Mouse (Mus musculus) mouse embryonic stem cell (cell line): ENCODE results near the gene Ephb4.

Experiments used
- in situ Hi-C, 2 experiments: fragments of 300-500 bp; cut with MboI; formaldehyde crosslinking; loops; 1 replicate in 1 of 2; 3 replicates in 1 of 2; pipeline ENCODE4 v1.14.3; 2019 to 2020; ENCODE audit warnings: low sequenced_read_pairs in 2 of 2, low pct_unique_long_range_greater_than_20kb in 1 of 2, mixed read lengths in 1 of 2; ENCODE audit not compliant: unreplicated experiment in 1 of 2

Gene Ephb4

DNA sequence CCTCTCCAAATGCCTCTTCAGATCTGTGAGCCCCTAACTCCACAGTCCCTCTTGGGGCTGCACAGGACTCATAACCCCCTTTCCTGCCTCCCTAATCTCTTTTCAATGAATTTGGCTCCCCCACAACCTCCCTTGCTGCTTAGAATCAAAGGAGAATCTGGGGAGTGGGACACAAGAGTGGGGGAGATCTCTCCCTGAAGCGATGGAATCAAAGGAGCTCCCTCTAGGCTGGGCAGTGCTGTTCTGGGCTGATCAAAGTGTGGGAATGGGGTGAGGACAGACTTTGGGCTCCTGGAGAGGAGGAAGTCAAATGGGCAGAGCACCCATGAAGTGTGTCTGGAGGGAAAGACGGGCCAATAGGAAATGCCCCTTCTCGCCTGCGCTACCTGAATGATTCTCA lies 1.5 kb downstream of the Ephb4 start:
- in situ Hi-C loops: no loop called here

DNA sequence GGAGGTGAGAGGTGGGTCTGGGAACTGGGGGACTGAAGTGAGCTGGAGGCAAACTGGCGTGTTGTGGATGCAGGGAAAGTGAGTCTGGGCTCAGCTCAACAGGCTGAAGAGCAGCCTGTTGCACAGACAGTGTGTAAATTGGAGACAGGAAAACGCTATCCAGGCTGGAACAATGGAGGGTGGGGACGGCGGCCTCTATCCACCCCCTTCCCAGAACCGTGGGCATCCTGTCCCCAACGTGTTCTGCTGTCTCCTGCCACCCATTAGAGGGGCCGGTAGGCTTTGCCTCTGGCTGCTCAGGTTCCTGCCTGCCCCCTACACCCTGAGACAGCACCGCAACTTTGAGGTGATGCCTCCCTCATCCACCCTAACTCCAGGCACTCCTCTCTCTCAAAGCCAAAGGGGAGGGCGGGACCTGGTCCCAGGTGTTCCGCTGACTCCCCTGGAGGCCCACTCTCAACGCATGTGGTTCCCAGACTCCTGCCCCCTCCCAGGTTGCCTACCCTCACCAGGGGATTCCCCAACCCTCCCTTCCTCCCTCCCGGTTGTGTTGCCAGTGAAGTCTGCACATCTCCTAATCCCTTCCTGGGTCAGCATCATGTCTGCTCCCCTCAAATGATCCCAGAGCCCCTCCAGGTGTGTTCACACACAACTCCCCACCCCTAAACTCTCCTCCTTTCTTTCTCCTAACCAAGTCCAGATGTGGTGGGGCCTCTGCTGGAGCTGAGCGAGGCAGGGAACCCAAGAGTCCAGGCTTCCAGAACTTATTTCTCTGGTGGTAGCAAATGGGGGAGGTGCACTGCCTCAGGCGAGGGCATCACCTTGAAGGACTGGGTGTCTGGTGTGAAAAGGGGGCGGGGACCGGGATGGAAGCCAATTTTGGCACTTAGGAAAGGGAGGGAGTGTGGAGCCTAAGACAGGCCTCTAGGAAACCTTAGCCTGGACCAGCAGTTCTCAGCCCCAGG lies 2.4 kb downstream of the Ephb4 start:
- in situ Hi-C loops: no loop called here

DNA sequence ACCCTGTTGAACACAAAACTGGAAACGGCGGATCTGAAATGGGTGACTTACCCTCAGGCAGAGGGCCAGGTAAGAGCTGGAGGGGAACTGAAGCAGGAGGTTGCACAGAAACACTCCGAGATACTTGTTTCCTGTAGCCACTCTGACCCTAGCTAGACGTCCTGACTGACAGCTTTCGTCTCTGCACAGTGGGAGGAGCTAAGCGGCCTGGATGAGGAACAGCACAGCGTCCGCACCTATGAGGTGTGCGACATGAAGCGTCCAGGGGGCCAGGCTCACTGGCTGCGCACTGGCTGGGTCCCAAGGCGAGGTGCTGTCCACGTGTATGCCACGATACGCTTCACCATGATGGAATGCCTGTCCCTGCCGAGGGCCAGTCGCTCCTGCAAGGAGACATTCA lies 4.2 kb downstream of the Ephb4 start:
- in situ Hi-C loops: no loop called here

DNA sequence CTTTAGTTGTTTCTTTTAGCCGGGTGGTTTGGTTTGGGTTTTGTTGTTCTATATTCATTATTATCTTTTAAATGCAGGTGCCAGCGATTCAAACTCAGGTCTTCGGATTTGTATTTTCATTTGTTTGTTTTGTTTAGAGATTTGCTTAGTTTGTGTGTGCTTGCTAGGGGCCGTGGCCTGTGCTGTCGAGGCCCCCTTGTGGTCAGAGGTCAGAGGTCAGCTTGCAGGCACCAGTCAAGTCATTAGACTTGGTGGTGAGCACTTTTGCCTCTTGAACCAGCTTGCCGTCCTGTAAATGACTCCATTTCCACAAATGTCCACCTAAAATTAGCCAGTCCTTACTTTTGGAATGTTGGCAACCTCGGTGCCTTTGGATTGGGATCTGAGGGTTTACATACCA lies 8.5 kb downstream of the Ephb4 start:
- in situ Hi-C loops: no loop called here

DNA sequence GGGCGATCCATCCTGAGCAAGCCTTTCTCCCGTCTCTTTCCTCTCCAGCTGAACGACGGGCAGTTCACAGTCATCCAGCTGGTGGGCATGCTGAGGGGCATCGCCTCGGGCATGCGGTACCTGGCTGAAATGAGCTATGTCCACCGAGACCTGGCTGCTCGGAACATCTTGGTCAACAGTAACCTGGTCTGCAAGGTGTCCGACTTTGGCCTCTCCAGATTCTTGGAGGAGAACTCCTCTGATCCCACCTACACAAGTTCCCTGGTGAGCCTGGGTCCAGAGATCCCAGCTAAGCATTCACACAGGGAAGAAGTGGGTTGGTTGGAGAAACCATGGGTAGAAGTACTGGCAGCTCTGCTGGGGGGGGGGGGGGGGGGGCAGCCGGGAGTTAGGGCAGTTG lies 19.8 kb downstream of the Ephb4 start:
- in situ Hi-C loops: no loop called here

DNA sequence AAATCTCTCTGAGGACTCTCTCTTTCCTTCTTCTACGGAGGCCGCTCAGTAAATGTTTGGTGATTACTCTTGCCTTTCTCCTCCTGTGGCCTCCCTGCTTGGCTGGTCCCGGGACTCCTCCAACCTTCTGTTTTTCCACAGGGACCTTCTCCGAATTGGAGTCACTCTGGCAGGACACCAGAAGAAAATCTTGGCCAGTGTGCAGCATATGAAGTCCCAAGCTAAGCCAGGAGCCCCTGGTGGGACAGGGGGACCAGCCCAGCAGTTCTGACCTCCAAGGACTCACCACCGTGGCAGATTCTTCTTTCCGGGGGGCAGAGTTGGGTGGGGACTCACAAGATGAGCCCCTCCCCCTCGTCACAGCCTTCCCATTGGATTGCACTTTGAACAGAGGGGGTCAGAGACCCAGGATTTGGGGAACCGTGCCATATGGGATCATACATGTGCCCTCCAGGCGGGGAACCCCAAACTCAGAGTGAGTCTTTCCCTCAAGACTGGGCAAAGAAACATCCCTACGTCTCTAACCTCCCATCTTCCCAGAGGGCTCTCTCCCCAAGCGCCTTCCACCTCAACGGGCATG lies 23.6 kb downstream of the Ephb4 start:
- in situ Hi-C loops: no loop called here

DNA sequence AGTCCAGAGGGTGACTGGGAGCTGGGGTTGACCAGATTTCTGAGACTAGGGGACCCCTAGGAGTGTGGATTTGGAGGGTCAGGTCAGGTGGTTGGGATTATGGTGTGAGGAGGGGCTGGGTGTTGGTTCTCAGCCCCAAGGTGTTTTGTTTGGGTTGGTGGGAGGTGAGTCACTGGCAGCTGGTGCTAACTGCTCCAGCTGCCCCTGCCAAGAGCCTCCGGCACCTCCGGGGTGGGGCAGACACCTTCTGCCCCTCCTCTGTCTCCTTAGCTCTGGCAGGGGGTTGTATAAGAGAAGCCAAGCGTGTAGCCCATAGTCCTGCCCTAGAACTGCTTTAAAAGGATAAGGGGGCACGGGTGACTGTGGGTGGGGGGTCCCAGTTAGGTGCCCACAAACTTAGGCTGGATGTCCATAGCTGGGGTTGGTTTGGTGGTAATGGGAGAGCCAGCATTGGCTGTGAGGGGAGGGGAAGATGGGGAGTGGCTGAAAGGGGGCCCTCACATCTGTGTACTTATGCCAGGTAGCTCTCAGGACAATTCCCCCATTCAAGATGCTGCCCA lies 24.7 kb downstream of the Ephb4 start:
- in situ Hi-C loops: no loop called here

DNA sequence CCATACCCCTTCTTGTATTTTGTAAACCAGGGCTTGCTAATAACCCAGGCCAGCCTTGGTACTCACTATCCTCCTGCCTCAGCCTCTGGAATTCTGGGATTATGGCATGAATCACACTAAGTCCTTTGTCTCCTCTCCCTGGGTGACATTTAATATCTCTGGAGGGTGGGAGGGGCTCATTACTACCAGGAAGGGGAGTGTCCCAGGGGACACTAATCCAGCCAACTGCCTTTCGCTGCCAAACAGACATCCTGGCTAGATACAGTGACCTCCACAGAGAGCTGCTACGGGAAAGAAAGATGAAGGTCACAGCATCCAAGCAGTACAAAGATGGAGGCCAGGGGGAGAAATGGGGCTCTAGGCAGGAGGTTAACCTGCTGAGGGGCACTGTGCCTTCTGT lies 25.7 kb downstream of the Ephb4 start:
- in situ Hi-C loops: no loop called here

DNA sequence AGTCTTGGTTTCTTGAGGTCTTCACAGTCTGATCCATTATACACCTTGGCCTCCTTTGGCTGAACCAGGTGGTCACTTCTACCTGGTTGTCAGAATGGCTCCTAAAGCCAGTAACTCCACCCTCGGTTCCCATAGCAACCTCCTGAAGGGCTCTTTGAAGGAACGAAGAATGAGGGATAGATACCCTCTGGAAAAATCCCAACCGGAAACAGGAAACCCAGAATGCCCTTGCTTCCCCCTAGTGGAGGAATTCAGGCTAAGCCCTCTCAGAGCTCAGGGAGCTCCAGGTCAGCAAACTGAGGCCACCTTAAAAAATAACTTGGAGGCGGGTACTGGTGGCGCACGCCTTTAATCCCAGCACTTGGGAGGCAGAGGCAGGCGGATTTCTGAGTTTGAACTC lies 26.3 kb downstream of the Ephb4 start:
- in situ Hi-C loops: no loop called here

DNA sequence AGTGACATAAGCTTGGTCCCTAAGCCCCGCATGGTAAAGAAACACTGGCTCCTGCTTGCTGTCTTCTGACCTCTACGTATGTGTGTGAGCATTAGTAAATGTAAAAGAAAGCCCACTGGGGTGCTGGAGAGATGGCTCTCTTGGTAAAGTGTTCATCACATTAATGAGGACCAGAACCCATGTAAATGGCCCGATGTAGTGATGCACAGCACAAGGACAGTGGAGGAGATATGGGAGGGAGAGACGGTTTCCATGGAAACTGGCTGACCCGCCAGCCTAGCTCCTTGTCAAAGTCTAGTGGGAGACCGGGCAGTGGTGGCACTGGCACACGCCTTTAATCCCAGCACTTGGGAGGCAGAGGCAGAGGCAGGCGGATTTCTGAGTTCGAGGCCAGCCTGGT lies 26.8 kb downstream of the Ephb4 start:
- in situ Hi-C loops: no loop called here

DNA sequence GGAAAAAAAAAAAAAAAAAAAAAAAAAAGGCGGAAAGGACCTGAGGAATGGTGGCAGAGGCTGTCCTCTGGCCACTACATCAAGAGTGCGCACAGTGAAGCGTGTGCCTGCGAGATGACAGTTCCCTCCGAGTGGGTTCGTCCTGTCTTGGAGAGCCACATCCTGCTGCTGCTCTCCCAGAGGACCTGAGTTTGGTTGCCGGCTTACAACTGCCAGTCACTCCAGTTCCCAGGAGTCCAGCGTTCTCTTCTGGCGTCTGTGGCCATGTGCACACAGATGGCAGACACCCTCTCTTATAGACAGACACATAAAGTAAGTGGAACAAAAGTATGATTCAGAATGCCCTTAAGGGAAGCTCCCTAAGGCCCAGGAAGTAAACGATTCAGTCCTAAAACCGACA lies 27.3 kb downstream of the Ephb4 start:
- in situ Hi-C loops: no loop called here

DNA sequence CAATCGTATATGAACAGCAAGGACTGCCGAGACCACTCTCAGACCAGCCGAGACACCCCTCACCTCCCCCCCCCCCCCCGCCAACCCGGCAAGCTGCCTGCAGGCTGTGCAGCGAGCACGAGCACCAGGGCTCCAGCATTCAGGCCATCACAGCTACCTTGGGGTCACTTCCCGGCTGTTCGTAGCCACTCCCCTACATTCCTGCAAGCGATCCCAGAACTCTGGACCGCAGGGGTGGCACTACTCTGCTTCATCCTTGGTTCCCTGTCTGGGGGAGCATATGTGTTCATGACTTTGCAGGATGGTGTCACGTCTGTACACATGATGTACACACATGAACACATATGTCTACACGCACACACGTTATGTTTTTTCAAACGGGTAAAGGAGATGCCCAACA lies 27.7 kb downstream of the Ephb4 start:
- in situ Hi-C loops: no loop called here

DNA sequence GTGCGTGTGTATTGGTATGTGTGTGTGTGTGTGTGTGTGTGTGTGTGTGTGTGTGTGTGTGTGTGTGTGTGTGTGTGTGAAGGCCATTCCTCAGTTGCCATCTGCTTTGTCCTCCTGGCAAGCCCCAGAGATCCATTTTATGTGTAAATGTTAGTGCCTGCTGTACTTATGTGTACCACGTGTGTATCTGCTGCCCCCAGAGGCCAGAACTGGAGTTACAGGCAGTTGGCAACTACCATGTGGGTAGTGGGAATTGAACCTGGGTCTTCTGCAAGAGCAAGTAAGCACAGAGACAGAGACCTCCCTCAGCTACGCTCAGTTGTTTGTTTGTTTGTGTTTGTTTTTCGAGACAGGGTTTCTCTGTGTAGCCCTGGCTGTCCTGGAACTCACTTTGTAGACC lies 31.2 kb downstream of the Ephb4 start:
- in situ Hi-C loops: no loop called here

DNA sequence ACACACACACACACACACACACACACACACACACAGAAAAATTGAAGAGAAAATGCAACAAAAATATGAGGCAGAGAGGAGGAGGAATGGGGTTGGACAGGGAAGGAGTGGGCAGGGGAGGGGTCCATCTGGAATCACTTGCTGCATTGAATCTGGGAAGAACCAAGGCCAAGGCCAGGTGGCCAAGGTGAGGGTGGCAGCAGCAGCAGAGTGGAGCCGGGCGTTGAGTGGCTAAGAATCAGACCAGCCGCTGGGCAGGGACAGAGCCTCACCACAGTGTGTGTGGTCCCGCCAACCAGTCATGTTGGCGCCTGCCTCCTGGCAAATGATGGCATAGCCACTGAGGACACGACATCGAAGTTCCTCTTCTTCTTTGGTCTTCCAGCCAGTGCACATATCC lies 33.5 kb downstream of the Ephb4 start:
- in situ Hi-C loops: no loop called here

DNA sequence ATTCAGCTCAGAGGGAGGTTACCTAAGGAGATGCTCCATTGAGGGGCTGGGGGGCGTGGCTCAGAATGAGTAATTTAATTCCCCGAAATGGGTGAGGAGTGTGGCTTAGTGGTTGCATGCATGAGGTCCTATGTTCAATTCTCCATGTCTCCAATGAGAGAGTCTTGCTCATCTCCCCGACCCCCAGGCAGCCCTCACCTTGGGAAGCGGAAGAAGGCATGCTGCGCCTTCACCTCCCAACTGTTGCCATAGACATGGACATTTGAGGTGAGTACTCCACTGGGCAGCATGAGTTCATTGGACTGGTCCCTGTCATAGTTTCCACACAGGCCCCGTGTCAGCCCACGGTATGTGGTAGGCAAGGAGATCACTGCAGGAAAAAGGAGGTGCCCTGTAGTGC lies 36.8 kb downstream of the Ephb4 start:
- in situ Hi-C loops: no loop called here

DNA sequence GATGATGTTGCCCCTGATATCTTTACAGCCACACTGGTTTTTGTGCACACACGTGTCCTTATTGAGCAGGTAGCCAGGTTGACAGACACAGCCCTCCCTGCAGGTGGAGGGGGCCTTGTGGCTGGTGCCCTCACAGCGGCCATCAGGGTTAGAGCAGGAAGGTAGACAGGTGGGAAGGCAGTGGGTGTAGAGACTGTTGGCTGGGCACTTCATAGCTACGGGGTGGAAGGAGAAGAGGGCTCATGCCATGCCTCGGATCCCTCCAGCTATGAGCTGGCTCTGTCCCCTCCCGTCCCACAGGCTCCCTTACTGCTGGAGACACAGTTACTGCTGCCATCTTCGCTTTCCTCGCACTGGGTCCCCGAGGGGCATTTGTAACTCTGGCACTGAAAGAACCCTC lies 41.7 kb downstream of the Ephb4 start:
- in situ Hi-C loops: no loop called here

DNA sequence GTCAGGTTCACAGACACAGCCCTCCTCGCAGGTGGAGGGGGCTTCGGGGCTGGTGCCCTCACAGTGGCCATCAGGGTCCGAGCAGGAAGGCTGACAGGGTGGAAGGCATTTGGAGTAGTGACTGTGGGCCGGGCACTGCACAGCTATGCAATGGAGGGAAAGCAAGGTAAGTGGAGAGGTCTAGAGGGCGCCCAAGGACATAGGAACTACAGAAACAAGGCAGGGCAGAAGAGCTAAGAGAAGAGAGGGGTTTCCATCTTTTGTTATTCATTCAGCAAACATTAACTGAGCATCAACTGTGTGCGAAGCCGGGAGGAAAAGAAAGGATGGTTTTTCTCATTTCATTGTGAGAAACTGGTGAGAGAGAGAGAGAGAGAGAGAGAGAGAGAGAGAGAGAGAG lies 44.5 kb downstream of the Ephb4 start:
- in situ Hi-C loops: no loop called here

DNA sequence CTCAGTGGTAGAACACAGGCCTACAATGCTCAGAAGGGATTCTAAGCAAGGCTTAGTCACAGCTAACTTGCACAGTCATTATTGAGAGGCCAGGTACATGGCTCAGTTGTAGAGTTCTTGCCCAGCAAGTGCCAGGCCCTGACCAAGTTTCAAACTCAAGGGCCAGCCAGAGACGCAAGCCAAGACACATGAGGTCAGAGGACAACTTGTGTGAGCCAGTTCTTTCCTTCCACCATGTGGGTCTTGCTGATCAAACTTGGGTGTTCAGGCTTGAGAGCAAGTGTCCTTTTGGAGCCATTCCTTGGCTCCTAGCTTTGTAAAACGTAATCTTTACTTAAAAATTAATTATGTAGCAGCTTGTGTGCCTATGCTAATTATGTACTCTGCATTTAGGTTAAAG lies 54.2 kb downstream of the Ephb4 start:
- in situ Hi-C loops: no loop called here

DNA sequence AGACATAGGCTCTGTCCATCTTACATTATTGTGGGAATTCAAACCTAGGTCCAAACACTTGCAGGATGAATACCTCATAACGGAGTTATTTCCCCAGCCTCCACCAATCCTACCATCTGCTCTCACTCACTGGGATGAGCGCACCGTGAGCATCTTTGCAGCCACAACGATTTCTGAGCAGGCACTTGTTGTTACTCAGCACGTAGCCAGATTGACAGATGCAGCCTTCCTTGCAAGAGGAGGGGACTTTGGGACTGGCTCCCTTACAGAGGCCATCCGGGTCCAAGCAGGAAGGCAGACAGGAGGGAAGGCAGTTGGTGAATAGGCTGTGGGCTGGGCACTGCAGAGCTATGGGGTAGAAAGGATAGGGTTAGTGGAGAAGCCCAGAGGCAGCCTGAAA lies 59.5 kb downstream of the Ephb4 start:
- in situ Hi-C loops: no loop called here

DNA sequence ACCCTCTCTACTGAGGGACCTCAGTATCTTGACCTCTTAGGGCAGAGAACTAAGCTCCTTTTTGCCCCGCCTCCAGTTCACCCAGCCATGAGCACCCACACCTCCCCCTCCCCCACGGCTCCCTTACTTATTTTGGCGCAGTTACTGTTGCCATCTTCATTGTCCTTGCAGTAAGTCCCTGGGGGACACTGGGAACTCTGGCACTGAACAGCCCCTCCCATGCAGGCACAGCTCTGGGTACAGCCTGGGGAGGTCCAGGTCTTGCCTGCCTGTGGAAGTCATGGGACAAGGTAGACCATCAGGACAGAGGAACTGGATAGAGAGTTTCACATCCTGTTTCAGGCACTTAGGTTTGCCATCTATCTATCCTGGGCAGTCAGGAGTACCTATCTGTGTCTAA lies 60.2 kb downstream of the Ephb4 start:
- in situ Hi-C loops: no loop called here
